Mouse (Mus musculus) lung, postnatal 0 days (tissue): ENCODE measurements at regions not wholly inside any gene's neighbourhood (a gene's known extent, or its start where the extent isn't known, plus 50 kb on each side); places are given as distances from the start of the nearest gene placed in this dataset.

Source experiments
- CTCF ChIP-seq: IDR thresholded peaks from 2 replicates; pipeline ENCODE4 v1.5.1; 2016; ENCODE audit warnings: antibody characterized with exemption, mild to moderate bottlenecking
- EP300 ChIP-seq: IDR thresholded peaks from 2 replicates; pipeline ENCODE4 v1.6.1; 2016; ENCODE audit warnings: antibody characterized with exemption, mild to moderate bottlenecking, control low read depth

GRCm38 (mm10) chr12:54299506-54299905 is 95.8 kb upstream of the Egln3 start:
- TF ChIP-seq EP300, result no peak
- TF ChIP-seq CTCF, result no peak
